Mouse (Mus musculus) heart, postnatal 25 days (tissue): ENCODE results near the gene Per1. TPM values are rescaled to one million over a fixed set of nuclear protein-coding genes. Genes with fewer than 3 reads are reported as not detected.

Experiments used
- DNase-seq: peaks from one replicate; pipeline ENCODE4 v3.0.0; 2022; ENCODE audit warnings: low spot score
- intact Hi-C: fragments of 180-260 bp; cut with DNase I; formaldehyde crosslinking; loops from one replicate; pipeline ENCODE4 v1.15.1; 2025
- total RNA-seq, 2 experiments: library from RNA; stranded (reverse); gene quantifications; 2 replicates each; pipeline ENCODE4 v1.2.3; 2021

Gene Per1
- total RNA-seq, 2 experiments from 2014 or later, result 32.3 to 61.0 TPM

DNA sequence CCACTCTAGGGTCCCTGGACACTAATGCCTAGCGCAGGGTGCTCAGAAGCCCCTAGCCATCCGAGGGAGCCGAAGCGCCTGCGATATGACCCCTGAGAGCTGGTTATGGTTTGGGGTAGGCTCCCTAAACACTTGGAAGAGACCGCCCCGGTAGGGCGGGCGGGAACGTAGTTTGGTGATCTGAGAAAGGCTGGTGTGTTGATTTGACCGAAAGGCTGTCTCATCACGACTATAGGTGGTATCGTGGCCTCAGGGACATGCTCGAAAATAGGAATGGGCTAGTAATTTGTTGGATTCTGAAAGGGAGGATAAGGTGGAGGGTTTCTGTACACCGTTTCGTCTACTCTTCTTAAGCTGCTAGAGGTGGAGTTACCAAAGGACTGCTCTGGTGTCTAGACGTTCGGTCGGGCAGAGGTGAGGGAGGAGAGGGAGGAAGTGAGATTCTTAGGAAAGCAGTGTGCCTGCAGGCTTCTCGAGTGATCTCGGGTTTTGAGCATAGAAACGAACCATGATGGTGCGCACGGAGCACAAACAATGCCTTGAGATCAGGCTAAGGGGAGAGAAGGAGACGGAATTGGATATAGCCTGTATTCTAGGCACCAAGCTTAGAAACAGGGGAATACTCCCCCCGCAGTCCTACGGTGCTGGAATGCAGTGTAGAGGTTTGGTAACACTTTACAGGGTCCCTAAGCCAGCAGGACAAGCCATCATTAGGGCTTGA, 654 bp downstream of the Per1 start:
- DNase-seq, result no peak

DNA sequence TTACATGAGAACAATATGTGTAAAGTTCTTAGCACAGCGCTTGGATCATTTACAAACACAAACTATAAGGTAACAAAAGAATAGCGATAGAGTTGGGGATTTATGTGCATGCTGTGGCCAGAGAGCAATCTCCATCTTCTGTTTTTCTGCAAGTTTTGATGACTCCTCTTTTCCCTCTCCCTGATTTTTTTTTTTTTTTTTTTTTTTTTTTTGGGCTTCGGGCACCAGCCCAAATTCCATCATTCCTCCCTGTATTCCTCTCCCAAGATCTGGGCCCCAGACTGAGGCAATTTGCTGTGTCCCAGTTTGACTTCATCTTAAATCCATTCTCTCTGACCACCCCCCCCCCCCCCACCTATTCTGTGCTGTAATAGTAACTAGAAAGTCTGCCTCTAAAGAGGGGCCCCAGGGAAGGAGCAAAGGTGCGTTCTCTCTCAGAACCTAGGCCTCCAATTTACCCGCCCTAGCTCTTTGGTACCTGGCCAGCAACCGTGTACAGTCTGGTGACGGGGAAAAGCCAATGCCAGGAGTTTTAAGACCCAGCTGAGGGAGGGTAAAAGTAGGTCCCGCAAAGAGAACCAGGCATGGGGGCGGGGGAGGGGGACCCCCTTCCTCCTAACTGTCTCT, 1.5 kb downstream of the Per1 start:
- intact Hi-C loops, result loop anchor here (5.0 kb wide), 1 partner anchor 301 kb away; the partner anchor contains the start of genes Cyb5d1, Naa38 and Tmem88

More for the DNA sequence above, 654 bp downstream of the Per1 start:
- intact Hi-C loops, result loop anchor here (5.0 kb wide), 1 partner anchor 302 kb away; the partner anchor contains the start of genes Cyb5d1, Naa38 and Tmem88

DNA sequence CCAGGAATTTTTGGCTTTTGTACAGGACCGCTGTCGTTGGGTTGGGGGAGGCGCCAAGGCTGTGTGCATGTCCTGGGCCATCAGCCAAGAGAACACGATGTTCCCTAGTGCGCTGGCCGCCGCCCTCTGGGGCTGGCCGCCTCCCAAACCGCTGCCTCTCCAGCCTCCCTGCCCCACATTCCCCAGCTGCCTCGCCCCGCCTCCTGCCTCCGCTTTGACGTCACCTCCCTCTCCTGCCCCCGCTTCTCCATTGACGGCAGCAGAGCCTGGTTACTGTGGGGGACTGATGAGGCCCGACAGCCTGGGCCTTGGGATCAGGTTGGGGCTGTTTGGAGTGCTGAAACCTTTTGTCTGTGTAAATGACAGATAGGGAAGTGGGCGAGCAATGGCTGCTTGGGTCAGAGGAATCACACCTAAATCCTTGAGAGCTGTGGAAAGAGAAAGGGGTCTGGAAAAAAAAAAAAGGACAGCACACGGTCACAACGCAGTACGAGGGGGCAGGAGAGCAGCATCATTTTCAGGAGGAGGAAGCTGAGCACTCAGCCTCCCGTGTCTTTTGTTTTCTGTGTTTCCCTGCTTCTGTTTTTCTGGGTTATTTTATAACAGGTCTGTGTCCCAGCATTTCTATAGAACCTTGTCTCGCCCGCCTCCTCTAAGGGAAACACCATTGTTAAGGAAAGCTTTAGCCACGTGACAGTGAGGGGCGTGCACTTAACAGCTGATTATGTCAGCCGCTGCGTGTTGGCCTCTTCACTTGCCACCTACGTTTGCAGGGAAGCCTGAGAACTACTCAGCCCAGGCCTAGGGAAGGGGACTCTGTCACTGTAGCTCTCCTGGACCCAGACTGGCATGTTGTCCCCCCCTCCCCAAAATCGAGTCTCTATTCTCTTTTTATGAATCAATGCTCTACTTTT, 2.2 kb downstream of the Per1 start:
- DNase-seq, result peak; percentile 100
- intact Hi-C loops, result loop anchor here (1.0 to 5.0 kb wide), 2 partner anchors 25 to 300 kb away; partner anchors contain the start of genes 9130213A22Rik, Cyb5d1, Naa38 and Tmem88

More for the DNA sequence above, 1.5 kb downstream of the Per1 start:
- no peak for DNase-seq

DNA sequence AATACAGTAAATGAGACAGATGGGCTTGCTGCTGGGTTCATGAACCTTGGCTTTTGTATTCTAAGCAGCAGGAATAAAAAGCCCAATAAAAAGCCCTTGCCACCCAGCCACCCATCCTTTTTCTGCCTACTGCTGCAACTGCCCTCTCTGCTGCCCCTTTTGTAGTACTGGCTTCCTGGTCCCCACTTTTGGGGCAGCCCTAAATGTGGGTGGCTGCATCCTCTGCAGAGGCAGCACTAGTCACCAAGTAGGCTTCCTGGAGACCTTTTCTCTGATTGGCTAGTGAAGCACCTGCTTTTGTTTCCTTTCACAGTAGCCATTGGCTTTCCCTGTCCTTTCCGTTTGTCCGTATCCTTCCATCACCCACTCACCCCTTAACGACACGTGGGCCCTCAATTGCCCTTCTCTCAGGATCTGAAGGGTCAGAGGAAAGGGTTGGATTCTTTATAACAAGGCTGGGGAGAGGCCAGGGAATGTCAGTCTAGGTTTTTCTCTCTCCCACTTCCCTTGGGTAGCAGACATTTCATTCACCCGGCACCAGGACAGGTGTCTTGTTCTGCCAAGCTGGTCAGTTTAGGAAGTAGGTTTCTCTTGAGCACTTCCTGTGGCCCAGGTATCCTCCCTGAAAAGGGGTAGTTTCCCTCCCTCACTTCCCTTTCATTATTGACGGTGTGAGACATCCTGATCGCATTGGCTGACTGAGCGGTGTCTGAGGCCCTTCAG, 3.2 kb downstream of the Per1 start:
- no peak for DNase-seq
- intact Hi-C loops, result loop anchor here (5.0 kb wide), 1 partner anchor 299 kb away; the partner anchor contains the start of genes Cyb5d1, Naa38 and Tmem88

DNA sequence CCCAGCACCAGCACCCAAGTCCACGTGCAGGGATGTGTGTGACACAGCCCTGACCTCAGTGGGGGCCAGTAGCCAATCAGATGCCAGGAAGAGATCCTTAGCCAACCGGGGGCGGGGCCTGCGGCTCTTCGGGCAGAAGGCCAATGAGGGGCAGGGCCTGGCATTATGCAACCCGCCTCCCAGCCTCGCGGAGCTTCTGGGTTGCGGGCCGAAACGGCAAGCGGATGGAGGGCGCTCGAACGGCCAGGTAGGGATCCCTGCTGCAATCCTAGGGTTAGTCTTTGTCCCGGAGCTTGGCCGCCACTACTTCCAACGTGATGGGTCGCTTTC, 3.7 kb downstream of the Per1 start:
- intact Hi-C loops, result loop anchor here (5.0 kb wide), 1 partner anchor 299 kb away; the partner anchor contains the start of genes Cyb5d1, Naa38 and Tmem88
- peak; percentile 98 for DNase-seq

DNA sequence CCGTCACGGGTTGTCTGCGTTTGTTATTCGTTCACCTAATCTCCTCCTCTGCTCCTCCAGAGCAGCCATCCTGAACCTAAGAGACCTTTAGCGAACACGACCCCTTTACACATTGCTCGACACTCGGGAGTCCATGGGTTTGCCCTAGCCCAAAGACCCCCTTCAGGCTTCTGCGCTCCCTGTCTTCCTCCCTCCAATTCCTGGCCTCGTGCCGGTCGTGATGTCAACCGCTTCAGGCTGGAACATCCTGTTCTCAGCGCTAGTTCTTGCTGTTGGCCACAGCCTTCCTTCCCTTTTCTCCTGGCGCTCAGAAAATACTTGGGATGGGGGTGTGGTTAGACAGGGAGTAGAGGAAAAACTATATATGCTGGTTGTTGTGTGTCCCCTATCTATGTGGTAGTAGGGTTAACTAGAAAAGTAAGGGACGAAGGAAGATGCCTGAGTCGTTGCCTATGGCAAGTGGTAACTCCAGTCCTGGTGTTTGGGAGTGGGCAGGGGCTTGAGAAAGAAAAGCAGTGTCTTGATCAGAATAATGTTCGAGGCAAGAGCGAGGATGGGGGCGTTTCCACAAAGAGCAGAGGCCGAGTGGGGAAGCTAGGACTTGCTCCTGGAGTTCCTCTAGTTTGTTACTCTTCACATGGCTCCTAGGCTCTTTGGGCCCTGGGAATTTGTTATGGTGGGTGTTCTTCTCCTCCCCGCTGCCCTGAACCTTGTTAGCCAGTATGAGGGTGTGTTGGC, 4.3 kb downstream of the Per1 start:
- DNase-seq, result peak; percentile 84
- intact Hi-C loops, result loop anchor here (5.0 kb wide), 1 partner anchor 298 kb away; the partner anchor contains the start of genes Cyb5d1, Naa38 and Tmem88

DNA sequence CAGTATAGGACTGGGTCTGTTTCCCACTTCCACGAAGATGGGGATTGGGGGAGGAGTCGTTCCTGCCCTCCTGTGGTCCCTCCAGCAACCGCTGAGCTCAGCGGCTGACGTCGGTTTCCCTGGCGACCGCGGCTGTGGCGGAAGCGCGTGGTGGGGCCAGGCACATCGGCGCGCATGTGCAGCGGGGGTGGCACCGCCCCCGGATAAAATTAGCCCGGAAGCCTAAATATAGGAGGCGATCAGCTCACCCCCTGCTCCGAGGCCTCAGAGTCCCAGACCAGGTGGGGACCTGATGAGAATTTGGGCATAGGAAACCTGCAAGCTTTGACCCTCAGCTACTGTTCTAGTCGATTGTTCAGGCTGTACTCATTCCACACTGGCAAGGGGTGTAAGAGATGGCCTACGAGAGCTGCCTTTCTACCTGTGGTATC, 4.9 kb downstream of the Per1 start:
- DNase-seq, result peak; percentile 96
- intact Hi-C loops, result loop anchor here (5.0 kb wide), 1 partner anchor 297 kb away; the partner anchor contains the start of genes Cyb5d1, Naa38 and Tmem88

DNA sequence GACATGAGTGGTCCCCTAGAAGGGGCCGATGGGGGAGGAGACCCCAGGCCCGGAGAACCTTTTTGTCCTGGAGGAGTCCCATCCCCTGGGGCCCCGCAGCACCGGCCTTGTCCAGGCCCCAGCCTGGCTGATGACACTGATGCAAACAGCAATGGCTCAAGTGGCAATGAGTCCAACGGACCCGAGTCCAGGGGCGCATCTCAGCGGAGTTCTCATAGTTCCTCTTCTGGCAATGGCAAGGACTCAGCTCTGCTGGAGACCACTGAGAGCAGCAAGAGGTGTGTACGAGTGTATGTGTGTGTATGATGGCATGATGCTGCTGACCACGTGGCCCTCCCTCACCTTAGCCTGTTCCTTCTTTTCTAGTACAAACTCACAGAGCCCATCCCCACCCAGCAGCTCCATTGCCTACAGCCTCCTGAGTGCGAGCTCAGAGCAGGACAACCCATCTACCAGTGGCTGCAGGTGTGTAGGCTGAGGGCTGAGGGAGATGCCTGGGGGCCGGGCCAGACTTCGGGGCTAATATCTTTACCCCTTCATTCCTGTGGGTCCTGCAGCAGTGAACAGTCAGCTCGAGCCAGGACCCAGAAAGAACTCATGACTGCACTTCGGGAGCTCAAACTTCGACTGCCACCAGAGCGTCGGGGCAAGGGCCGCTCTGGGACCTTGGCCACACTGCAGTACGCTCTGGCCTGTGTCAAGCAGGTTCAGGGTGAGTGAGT, 5.8 kb downstream of the Per1 start:
- intact Hi-C loops, result no loop called here
- no peak for DNase-seq

DNA sequence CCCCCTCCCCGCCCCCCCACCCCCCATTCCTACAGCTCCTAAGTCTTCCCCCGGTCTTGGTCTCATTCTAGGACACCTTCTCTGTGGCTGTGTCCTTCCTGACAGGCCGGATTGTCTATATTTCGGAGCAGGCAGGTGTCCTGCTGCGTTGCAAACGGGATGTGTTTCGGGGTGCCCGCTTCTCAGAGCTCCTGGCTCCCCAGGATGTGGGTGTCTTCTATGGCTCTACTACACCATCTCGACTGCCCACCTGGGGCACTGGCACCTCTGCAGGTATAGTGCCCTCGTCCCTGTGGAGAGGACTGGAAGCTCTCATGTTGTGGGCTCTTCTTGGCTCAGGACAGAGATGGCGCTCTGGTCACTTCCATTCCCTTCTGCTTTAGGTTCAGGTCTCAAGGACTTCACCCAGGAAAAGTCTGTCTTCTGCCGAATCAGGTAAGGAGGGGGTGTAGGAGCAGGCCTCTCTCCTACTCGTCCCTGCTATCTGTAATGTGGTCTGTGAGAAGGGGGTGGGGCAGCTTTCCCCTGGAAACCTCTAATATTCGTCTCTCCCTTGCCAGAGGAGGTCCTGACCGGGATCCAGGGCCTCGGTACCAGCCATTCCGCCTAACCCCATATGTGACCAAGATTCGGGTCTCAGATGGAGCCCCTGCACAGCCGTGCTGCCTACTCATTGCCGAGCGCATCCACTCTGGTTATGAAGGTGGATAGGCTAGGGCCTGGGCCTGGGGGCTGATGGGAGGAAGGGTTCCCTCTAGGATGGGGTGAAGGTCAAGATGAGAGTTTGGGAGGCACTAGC, 6.8 kb downstream of the Per1 start:
- DNase-seq, result no peak
- intact Hi-C loops, result loop anchor here (1.0 to 2.0 kb wide), 2 partner anchors 8 to 15 kb away; no protein-coding TSS in a partner anchor

DNA sequence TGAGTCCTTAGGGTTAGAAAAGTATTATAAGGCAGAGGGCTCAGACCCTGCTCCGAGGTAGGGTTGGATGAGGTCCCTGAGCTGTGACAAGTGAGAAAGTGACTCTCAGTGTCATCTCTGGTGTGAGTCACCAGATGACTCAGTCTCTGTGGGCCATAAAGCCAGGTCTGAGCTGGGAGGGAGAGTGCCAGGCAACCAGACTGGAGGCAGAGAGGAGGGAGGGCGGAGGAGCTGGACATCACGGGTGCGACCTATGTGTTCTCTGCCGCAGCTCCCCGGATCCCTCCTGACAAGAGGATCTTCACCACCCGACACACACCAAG, 7.3 kb downstream of the Per1 start:
- no peak for DNase-seq
- intact Hi-C loops, result loop anchor here (1.0 to 2.0 kb wide), 2 partner anchors 8 to 14 kb away; no protein-coding TSS in a partner anchor

DNA sequence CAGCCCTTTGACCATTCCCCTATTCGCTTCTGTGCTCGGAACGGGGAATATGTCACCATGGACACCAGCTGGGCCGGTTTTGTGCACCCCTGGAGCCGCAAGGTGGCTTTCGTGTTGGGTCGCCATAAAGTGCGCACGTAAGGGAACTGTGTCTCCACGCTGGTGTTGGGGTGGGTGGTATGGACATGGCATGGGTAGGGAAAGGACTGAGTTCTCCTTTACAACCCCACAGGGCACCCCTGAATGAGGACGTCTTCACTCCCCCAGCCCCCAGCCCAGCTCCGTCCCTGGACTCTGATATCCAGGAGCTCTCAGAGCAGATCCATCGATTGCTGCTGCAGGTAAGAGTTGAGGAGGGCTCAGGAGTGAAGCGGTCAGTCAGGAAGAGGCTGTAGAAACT, 8.1 kb downstream of the Per1 start:
- DNase-seq, result no peak
- intact Hi-C loops, result loop anchor here (2.0 kb wide), 1 partner anchor 14 kb away; no protein-coding TSS in a partner anchor

DNA sequence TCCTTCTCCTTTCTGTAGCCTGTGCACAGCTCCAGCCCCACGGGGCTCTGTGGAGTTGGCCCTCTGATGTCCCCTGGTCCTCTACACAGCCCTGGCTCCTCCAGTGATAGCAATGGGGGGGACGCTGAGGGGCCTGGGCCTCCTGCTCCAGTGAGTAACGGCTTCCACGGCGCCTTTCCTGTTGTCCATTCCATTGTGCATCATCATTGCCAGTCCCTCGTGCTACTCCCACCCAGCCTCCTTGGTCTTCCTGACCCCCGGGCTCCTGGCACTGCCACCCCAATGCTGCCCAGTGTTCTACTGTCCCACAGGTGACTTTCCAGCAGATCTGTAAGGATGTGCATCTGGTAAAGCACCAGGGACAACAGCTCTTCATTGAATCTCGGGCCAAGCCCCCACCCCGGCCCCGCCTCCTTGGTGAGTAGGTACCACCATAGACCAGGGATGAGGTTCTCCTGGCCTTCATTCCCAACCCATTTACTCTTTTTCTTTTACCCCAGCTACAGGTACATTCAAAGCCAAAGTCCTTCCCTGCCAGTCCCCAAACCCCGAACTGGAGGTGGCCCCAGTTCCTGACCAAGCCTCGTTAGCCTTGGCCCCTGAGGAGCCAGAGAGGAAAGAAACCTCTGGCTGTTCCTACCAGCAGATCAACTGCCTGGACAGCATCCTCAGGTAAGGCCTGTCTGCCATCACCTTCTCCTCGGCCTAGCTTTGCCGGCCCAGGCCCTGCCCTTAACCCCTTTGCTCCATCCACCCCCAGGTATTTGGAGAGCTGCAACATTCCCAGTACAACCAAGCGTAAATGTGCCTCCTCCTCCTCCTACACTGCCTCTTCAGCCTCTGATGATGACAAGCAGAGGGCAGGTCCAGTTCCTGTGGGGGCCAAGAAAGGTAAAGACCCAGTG, 8.8 kb downstream of the Per1 start:
- intact Hi-C loops, result loop anchor here (2.0 kb wide), 1 partner anchor 13 kb away; no protein-coding TSS in a partner anchor

DNA sequence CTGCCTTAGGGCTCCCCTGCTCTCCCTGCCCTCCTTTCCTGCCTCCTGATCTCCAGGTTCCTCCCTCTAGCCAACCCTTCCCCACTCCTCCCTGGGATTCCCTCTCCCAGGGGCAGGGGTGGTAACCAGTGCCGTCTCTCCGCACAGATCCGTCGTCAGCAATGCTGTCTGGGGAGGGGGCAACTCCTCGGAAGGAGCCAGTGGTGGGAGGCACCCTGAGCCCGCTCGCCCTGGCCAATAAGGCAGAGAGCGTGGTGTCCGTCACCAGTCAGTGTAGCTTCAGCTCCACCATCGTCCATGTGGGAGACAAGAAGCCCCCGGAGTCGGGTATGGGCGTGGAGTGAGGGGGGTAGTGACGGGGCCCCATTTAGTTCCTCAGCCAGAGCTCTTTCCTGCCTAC, 9.5 kb downstream of the Per1 start:
- no peak for DNase-seq
- intact Hi-C loops, result no loop called here

More for the DNA sequence above, 8.8 kb downstream of the Per1 start:
- DNase-seq, result no peak

DNA sequence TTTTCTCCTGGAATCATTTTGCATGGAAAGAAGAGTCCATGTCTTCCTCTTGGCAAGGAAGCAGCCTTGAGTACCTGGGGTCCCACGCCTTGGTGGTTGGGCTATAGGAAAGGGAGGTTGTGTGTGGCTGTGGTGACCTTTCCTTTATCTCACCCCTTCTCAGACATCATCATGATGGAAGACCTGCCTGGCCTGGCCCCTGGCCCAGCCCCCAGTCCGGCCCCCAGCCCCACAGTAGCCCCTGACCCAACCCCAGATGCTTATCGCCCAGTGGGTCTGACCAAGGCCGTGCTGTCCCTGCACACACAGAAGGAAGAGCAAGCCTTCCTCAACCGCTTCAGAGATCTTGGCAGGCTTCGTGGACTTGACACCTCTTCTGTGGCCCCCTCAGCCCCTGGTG, 10.2 kb downstream of the Per1 start:
- DNase-seq, result no peak
- intact Hi-C loops, result no loop called here

DNA sequence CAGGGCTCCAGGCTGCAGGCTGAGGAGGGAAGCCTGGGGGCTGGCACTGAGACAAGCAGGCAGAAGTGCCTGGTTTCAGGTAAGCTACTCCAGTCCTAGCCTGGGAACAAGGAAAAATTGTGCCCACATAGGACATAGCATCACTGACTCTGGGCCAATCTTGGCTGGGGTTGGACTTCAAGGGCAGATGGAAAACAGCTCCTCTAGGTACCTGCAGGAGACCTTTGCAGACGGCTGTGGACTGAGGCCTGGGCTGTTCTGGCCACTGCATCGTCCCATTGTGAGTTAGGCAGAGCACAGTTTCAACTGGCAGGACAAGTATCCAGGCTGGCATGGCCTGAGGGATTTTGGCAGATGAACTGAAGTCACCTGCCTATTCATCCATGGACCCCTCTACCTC, 10.8 kb downstream of the Per1 start:
- DNase-seq, result no peak
- intact Hi-C loops, result no loop called here

DNA sequence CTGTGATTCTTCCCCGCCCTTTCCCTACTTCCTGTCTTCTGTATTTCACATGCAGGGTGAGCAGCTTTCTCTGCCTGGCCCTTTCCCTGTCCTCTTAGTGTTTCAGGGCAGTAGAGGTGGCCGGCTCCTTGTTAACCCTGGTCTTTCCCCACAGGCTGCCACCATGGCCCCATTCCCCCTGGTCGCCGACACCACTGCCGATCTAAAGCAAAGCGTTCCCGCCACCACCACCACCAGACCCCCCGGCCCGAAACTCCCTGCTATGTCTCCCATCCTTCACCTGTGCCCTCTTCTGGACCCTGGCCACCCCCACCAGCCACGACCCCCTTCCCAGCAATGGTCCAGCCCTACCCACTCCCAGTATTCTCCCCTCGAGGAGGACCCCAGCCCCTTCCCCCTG, 11.3 kb downstream of the Per1 start:
- intact Hi-C loops, result no loop called here
- no peak for DNase-seq
